Mouse (Mus musculus): Measurements from ENCODE around the gene Tdrd9.

GRCm38 (mm10) chr12:112082241-112082640, 110.9 kb downstream of the Tdrd9 start:
- TF ChIP-seq CTCF (IDR thresholded peaks at IDR 0.05; ENCODE audit: borderline replicate concordance, extremely low read depth, insufficient read depth, insufficient read length) (no peak), POLR2A (IDR thresholded peaks at IDR 0.05; ENCODE audit: borderline replicate concordance, extremely low read depth, insufficient read depth, insufficient read length, poor library complexity, severe bottlenecking) (no peak)

All from brain, embryonic 14.5 days (tissue).